Mouse (Mus musculus): ENCODE results near the gene Gng10. TPM values are rescaled to one million over a fixed set of nuclear protein-coding genes. Genes with fewer than 3 reads are reported as not detected.

The Gng10 gene
- total RNA-seq (2021), result 100 to 1,000 TPM; 123 TPM

- DNase-seq (ENCODE audit: extremely low spot score in 1 of 2, low spot score in 2 of 2), result peak; percentile 62 to 85
- intact Hi-C loops (cut with DNase I), result no loop called here
Observed at GRCm38 (mm10) chr4:59034918-59035785, at the start of gene Gng10. TSS of gene Gng10 (plus strand) at chr4:59035088.

- intact Hi-C loops (cut with DNase I), result no loop called here
- DNase-seq (ENCODE audit: extremely low spot score in 1 of 2, low spot score in 2 of 2), result peak; percentile 67 to 70
Observed at GRCm38 (mm10) chr4:58985157-58985648, 49.7 kb upstream of the Gng10 start.

- DNase-seq (ENCODE audit: extremely low spot score in 1 of 2, low spot score in 2 of 2), result peak; percentile 78 to 88
- intact Hi-C loops (cut with DNase I), result no loop called here
Observed at GRCm38 (mm10) chr4:58986540-58987190, 48.2 kb upstream of the Gng10 start, which contains the start of gene Ptgr1. TSS of gene Ptgr1 (minus strand) at chr4:58987119.

- no peak for DNase-seq (ENCODE audit: extremely low spot score in 1 of 2, low spot score in 2 of 2)
- intact Hi-C loops (cut with DNase I), result no loop called here
Observed at GRCm38 (mm10) chr4:58989303-58989898, 45.5 kb upstream of the Gng10 start.

GRCm38 (mm10) chr4:58990609-58991434, 44.1 kb upstream of the Gng10 start:
- DNase-seq (ENCODE audit: extremely low spot score in 1 of 2, low spot score in 2 of 2), result no peak
- intact Hi-C loops (cut with DNase I), result no loop called here

- intact Hi-C loops (cut with DNase I), result no loop called here
- no peak for DNase-seq (ENCODE audit: extremely low spot score in 1 of 2, low spot score in 2 of 2)
Observed at GRCm38 (mm10) chr4:58992195-58992594, 42.7 kb upstream of the Gng10 start.

- intact Hi-C loops (cut with DNase I), result no loop called here
- no peak for DNase-seq (ENCODE audit: extremely low spot score in 1 of 2, low spot score in 2 of 2)
Observed at GRCm38 (mm10) chr4:58994762-58995161, 40.1 kb upstream of the Gng10 start, which contains the start of gene Dnajc25. TSS of gene Dnajc25 (plus strand) at chr4:58995062.

- DNase-seq (ENCODE audit: extremely low spot score in 1 of 2, low spot score in 2 of 2), result no peak
- intact Hi-C loops (cut with DNase I), result no loop called here
Observed at GRCm38 (mm10) chr4:58995251-58995693, 39.6 kb upstream of the Gng10 start.

GRCm38 (mm10) chr4:58997081-58997480, 37.8 kb upstream of the Gng10 start:
- intact Hi-C loops (cut with DNase I), result no loop called here
- DNase-seq (ENCODE audit: extremely low spot score in 1 of 2, low spot score in 2 of 2), result peak in 1 of 2 experiments; percentile 45

GRCm38 (mm10) chr4:58998688-58999087, 36.2 kb upstream of the Gng10 start:
- intact Hi-C loops (cut with DNase I), result no loop called here

GRCm38 (mm10) chr4:58999686-59000085, 35.2 kb upstream of the Gng10 start:
- intact Hi-C loops (cut with DNase I), result no loop called here

More at GRCm38 (mm10) chr4:58998688-58999087, 36.2 kb upstream of the Gng10 start:
- no peak for DNase-seq (ENCODE audit: extremely low spot score in 1 of 2, low spot score in 2 of 2)

GRCm38 (mm10) chr4:59000614-59001013, 34.3 kb upstream of the Gng10 start:
- intact Hi-C loops (cut with DNase I), result no loop called here
- DNase-seq (ENCODE audit: extremely low spot score in 1 of 2, low spot score in 2 of 2), result peak in 1 of 2 experiments; percentile 39

More at GRCm38 (mm10) chr4:58999686-59000085, 35.2 kb upstream of the Gng10 start:
- DNase-seq (ENCODE audit: extremely low spot score in 1 of 2, low spot score in 2 of 2), result peak; percentile 73 to 80

- DNase-seq (ENCODE audit: extremely low spot score in 1 of 2, low spot score in 2 of 2), result peak; percentile 86 to 94
- intact Hi-C loops (cut with DNase I), result no loop called here
Observed at GRCm38 (mm10) chr4:59002948-59003805, 31.7 kb upstream of the Gng10 start, which contains the start of gene Gm20503. TSS of gene Gm20503 (plus strand) at chr4:59003210.

- DNase-seq (ENCODE audit: extremely low spot score in 1 of 2, low spot score in 2 of 2), result no peak
- intact Hi-C loops (cut with DNase I), result no loop called here
Observed at GRCm38 (mm10) chr4:59003806-59004200, 31.1 kb upstream of the Gng10 start.

- no peak for DNase-seq (ENCODE audit: extremely low spot score in 1 of 2, low spot score in 2 of 2)
- intact Hi-C loops (cut with DNase I), result no loop called here
Observed at GRCm38 (mm10) chr4:59006211-59006610, 28.7 kb upstream of the Gng10 start.

- intact Hi-C loops (cut with DNase I), result no loop called here
- DNase-seq (ENCODE audit: extremely low spot score in 1 of 2, low spot score in 2 of 2), result no peak
Observed at GRCm38 (mm10) chr4:59007016-59007415, 27.9 kb upstream of the Gng10 start.

- intact Hi-C loops (cut with DNase I), result no loop called here
- no peak for DNase-seq (ENCODE audit: extremely low spot score in 1 of 2, low spot score in 2 of 2)
Observed at GRCm38 (mm10) chr4:59007974-59008373, 26.9 kb upstream of the Gng10 start.
